Mouse (Mus musculus) E14TG2a.4 (cell line): Measurements from ENCODE around the gene Prkg1.

Source experiments
- CTCF ChIP-seq: conservative IDR thresholded peaks from 2 replicates; pipeline ENCODE4 v1.5.1; 2014; ENCODE audit warnings: low read length
- POU5F1 ChIP-seq: IDR thresholded peaks from 2 replicates; pipeline ENCODE4 v1.6.1; 2014; ENCODE audit warnings: low read length, borderline replicate concordance

DNA sequence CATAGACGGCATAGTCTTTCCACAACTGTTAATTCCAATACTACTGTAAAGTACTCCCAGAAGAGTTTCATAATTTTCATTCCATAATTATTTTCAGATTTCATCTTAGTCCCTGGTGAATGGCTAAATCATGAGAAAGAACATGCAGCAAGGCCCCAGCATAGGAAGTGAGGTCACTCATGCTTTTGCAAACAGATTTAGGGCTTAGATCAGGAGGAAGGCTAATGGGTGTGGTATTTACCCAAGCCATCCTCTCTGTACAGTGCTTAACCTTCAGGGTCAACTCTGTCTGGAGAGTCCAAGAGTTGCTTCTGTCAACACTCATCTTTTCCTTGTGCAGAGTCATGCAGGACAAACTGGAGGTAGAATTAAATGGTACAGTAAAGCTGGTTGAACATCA lies 331.4 kb downstream of the Prkg1 start:
- no peak for TF ChIP-seq CTCF
- TF ChIP-seq POU5F1, result no peak
